Mouse (Mus musculus): ENCODE data around the gene Rhot1. TPM values are rescaled to one million over a fixed set of nuclear protein-coding genes. Genes with fewer than 3 reads are reported as not detected.
A peak's percentile ranks its signal among the peaks of the same experiment; 100 is the strongest.
"Not testable (repeated sequence)": the region's sequence is repeated elsewhere in the genome, so short reads cannot be mapped to it uniquely, and the experiment has no call there.

Rhot1 gene
- polyA plus RNA-seq, 1 experiment from 2014 or later, result 56.5 TPM

DNA sequence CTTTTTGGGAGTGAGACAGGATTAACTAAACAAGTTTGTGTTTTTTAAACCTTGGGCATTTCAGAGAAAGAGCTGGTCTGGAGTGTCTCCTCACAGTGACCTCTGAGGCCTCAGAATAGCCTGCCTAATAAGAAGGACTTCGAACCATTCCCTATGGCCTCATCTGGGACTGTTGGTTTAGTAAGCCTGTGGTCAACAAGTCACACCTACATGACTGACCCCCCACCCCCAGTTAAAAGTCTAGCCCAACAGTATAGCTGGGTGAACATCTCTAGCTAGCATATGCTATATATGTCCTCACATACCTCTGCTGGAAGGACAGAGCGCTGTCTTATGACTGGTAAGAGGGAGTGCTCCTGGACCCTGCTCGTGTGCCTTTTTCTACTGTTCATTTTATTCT lies 9.5 kb upstream of the Rhot1 start:
- H3K27ac ChIP-seq (replicated peaks), result no peak overlapping the region

DNA sequence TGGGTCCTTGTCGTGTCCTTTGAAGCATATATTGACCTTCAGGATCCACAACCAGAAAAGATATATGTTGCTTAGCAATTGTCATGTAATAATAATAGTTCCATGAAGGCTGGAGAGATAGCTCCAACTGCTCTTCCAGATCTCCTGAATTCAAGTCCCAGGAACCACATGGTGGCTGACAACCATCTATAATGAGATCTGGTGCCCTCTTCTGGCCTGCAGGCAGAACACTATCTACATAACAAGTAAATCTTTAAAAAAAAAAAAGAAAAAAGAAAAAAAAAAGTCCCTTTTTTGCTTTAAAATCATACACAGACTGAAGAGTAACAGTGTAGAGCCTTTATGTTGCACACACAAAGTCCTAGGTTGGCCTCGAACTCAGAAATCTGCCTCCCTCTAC lies 9.0 kb upstream of the Rhot1 start:
- Histone ChIP-seq H3K36me3 (peaks cover 2% of the 10 kb centered on the region; the same call in 1 of the 2 replicates), H3K4me3 (replicated peaks) (no peak overlapping the region), H3K27me3 (no peaks in the 10 kb centered on the region), H3K4me1 (no peaks in the 10 kb centered on the region), H3K9ac (no peak overlapping the region), H3K4me2 (replicated peaks) (no peak overlapping the region), H3K9me3 (replicated peaks) (no peaks in the 10 kb centered on the region), H3K27ac (replicated peaks) (no peak overlapping the region)
- ATAC-seq (ENCODE audit: insufficient number of reproducible peaks, low FRiP score, low TSS enrichment, low read depth), result no peak
- 96% methylated on average over 2 of the region's 2 CpGs for WGBS

More for the DNA sequence above, 9.5 kb upstream of the Rhot1 start:
- Histone ChIP-seq H3K36me3 (peaks cover 7% of the 10 kb centered on the region), H3K4me2 (replicated peaks) (no peak overlapping the region), H3K9ac (no peak overlapping the region), H3K27me3 (no peaks in the 10 kb centered on the region), H3K4me1 (no peaks in the 10 kb centered on the region), H3K9me3 (replicated peaks) (no peaks in the 10 kb centered on the region), H3K4me3 (replicated peaks) (no peak overlapping the region)
- 93% methylated on average over 3 of the region's 3 CpGs for WGBS
- no peak for ATAC-seq (ENCODE audit: insufficient number of reproducible peaks, low FRiP score, low TSS enrichment, low read depth)

DNA sequence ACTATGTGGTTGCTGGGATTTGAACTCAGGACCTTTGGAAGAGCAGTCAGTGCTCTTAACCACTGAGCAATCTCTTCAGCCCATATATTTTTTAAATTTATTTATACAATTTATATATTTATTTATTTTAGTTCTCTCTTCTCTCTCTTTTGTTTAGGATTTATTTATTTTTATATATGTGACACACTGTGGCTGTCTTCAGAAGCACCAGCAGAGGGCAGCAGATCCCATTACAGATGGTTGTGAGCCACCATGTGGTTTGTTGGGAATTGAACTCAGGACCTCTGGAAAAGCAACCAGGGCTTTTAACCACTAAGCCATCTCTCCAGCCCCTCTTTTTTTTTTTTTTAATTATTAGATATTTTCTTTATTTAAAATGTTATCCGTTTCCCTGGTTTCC lies 8.5 kb upstream of the Rhot1 start:
- Histone ChIP-seq H3K4me1 (no peaks in the 10 kb centered on the region), H3K4me2 (replicated peaks) (no peak overlapping the region), H3K36me3 (no peaks in the 10 kb centered on the region), H3K27ac (replicated peaks) (no peak overlapping the region), H3K27me3 (no peaks in the 10 kb centered on the region), H3K9me3 (replicated peaks) (no peaks in the 10 kb centered on the region), H3K4me3 (replicated peaks) (no peak overlapping the region), H3K9ac (no peak overlapping the region)
- no peak for ATAC-seq (ENCODE audit: insufficient number of reproducible peaks, low FRiP score, low TSS enrichment, low read depth)
- 70% methylated on average over 1 of the region's 1 CpGs for WGBS

- WGBS, result 66% methylated on average over 6 of the region's 6 CpGs
- no peaks in the 10 kb centered on the region for H3K27me3 ChIP-seq
- no peak overlapping the region for H3K4me2 ChIP-seq (replicated peaks)
- no peak overlapping the region for H3K9ac ChIP-seq
- no peak overlapping the region for H3K27ac ChIP-seq (replicated peaks)
- H3K36me3 ChIP-seq, result no peaks in the 10 kb centered on the region
- H3K9me3 ChIP-seq (replicated peaks), result no peaks in the 10 kb centered on the region
- no peaks in the 10 kb centered on the region for H3K4me1 ChIP-seq
- no peak overlapping the region for H3K4me3 ChIP-seq (replicated peaks)
- ATAC-seq (ENCODE audit: insufficient number of reproducible peaks, low FRiP score, low TSS enrichment, low read depth), result no peak
Measured at GRCm38 (mm10) chr11:80202296-80202695, 6.5 kb upstream of the Rhot1 start.

DNA sequence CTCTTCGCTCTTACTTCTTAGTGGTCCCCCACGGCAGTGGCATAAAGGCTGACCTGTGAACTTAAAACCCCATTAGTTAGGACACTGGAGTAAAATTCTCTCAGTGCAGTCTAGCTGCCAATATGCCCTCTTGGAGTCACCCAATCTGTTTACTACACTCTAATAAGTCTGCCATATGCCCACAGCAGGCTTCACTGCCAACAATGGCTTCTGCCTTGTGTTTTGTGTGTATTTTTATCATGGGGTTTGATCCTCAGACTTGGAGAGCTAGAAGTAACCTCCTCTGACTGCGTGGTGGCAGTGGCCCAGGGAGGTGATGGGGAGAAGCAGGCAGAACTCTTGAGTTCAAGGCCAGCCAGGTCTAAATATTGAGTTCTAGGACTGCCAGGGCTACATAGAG lies 4.8 kb upstream of the Rhot1 start:
- Histone ChIP-seq H3K36me3 (no peaks in the 10 kb centered on the region), H3K27me3 (no peaks in the 10 kb centered on the region), H3K4me2 (replicated peaks) (no peak overlapping the region), H3K9ac (no peak overlapping the region), H3K4me1 (0 out of 2 replicates have a peak, but pooled peaks cover 3% of the 10 kb centered on the region), H3K9me3 (replicated peaks) (no peaks in the 10 kb centered on the region), H3K27ac (replicated peaks) (no peak overlapping the region), H3K4me3 (replicated peaks) (no peak overlapping the region)
- no peak for ATAC-seq (ENCODE audit: insufficient number of reproducible peaks, low FRiP score, low TSS enrichment, low read depth)
- WGBS, result 71% methylated on average over 3 of the region's 3 CpGs

GRCm38 (mm10) chr11:80204941-80205340 lies 3.9 kb upstream of the Rhot1 start:
- Histone ChIP-seq H3K4me2 (replicated peaks) (no peak overlapping the region), H3K9me3 (replicated peaks) (no peaks in the 10 kb centered on the region), H3K27ac (replicated peaks) (no peak overlapping the region), H3K27me3 (no peaks in the 10 kb centered on the region), H3K4me3 (replicated peaks) (no peak overlapping the region), H3K9ac (no peak overlapping the region), H3K4me1 (0 out of 2 replicates have a peak, but pooled peaks cover 4% of the 10 kb centered on the region), H3K36me3 (no peaks in the 10 kb centered on the region)
- no peak for ATAC-seq (ENCODE audit: insufficient number of reproducible peaks, low FRiP score, low TSS enrichment, low read depth)
- 56% methylated on average over 5 of the region's 5 CpGs for WGBS

GRCm38 (mm10) chr11:80208465-80208859 lies 357 bp upstream of the Rhot1 start:
- 35% methylated on average over 7 of the region's 7 CpGs for WGBS
- H3K4me3 ChIP-seq (replicated peaks), result peak overlapping the region; percentile 74
- H3K9me3 ChIP-seq (replicated peaks), result no peaks in the 10 kb centered on the region
- no peak overlapping the region for H3K27ac ChIP-seq (replicated peaks)
- no peaks in the 10 kb centered on the region for H3K27me3 ChIP-seq
- ATAC-seq (ENCODE audit: insufficient number of reproducible peaks, low FRiP score, low TSS enrichment, low read depth), result no peak
- H3K9ac ChIP-seq, result peak overlapping the region; percentile 73; the same call in 1 of the 2 replicates
- peaks cover 17% of the 10 kb centered on the region for H3K4me1 ChIP-seq
- no peak overlapping the region for H3K4me2 ChIP-seq (replicated peaks)
- H3K36me3 ChIP-seq, result no peaks in the 10 kb centered on the region

DNA sequence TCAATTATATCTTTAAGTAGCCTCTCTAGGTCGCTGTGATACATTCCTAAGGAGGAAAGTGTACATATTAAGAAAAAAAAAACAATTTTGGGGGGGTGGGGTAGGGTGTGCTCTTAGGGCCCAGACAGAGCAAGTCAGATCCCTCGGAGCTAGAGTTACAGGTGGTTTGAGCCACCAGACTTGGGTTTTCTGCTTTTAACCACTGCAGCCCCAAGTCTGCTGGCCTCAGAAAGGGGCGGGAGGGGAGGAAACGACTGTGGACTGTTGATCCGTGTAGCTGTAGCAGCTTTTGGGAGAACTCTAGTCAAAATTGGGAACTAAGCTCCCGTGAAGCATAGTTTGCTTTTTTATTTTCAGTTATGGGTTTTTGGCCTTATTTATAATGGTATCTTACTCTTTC lies 1.5 kb downstream of the Rhot1 start:
- Histone ChIP-seq H3K4me2 (replicated peaks) (peak overlapping the region; percentile 51), H3K4me3 (replicated peaks) (peak overlapping the region; percentile 74), H3K27me3 (no peaks in the 10 kb centered on the region), H3K9me3 (replicated peaks) (no peaks in the 10 kb centered on the region), H3K27ac (replicated peaks) (no peak overlapping the region), H3K4me1 (peaks cover 17% of the 10 kb centered on the region), H3K36me3 (no peaks in the 10 kb centered on the region; the same call in 1 of the 2 replicates), H3K9ac (no peak overlapping the region)
- 32% methylated on average over 6 of the region's 6 CpGs for WGBS
- ATAC-seq (ENCODE audit: insufficient number of reproducible peaks, low FRiP score, low TSS enrichment, low read depth), result no peak

- no peaks in the 10 kb centered on the region for H3K9me3 ChIP-seq (replicated peaks)
- H3K27ac ChIP-seq (replicated peaks), result no peak overlapping the region
- no peak overlapping the region for H3K9ac ChIP-seq
- H3K27me3 ChIP-seq, result no peaks in the 10 kb centered on the region
- ATAC-seq (ENCODE audit: insufficient number of reproducible peaks, low FRiP score, low TSS enrichment, low read depth), result no peak
- no peak overlapping the region for H3K4me3 ChIP-seq (replicated peaks)
- no peak overlapping the region for H3K4me2 ChIP-seq (replicated peaks)
- H3K4me1 ChIP-seq, result peaks cover 17% of the 10 kb centered on the region
- 92% methylated on average over 2 of the region's 2 CpGs for WGBS
- H3K36me3 ChIP-seq, result no peaks in the 10 kb centered on the region; the same call in 1 of the 2 replicates
Measured at GRCm38 (mm10) chr11:80212282-80212681, 3.5 kb downstream of the Rhot1 start.

GRCm38 (mm10) chr11:80215291-80215690 lies 6.5 kb downstream of the Rhot1 start:
- no peaks in the 10 kb centered on the region for H3K27me3 ChIP-seq
- peaks cover 8% of the 10 kb centered on the region; the same call in 1 of the 2 replicates for H3K36me3 ChIP-seq
- no peaks in the 10 kb centered on the region for H3K9me3 ChIP-seq (replicated peaks)
- H3K4me2 ChIP-seq (replicated peaks), result no peak overlapping the region
- no peak for ATAC-seq (ENCODE audit: insufficient number of reproducible peaks, low FRiP score, low TSS enrichment, low read depth)
- no peak overlapping the region for H3K27ac ChIP-seq (replicated peaks)
- H3K9ac ChIP-seq, result no peak overlapping the region
- WGBS, result 92% methylated on average over 3 of the region's 3 CpGs
- H3K4me1 ChIP-seq, result peaks cover 14% of the 10 kb centered on the region
- no peak overlapping the region for H3K4me3 ChIP-seq (replicated peaks)

DNA sequence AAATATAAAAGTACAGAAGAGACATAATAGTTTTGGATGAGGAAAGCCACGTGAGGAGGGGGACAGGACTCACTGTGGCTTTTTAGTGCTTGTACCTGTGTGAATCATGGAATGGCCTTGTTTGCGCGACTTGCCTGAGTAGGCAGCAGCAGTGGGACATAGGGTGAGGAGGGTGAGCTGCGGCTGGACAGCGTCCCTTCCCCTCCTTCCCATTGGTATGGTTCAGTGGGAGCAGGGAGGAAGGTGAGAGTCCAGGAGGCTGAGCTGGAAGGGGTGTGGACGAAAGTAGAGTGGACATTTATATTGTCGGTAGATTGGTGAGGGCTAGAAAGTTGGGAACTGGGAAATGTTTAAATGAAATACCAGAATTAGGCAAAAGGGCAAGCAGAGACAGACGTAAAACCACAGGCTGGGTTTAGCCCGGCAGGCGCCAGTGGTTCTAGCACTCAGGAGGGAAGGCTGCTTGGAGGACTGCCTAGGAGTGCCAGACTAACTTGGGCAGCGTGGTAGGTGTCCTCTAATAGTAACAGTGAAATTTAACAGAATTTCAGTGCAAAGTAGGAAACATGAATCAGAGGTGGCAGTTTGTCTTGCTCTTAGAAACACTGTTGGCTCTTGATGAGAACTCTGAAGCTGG lies 10.0 kb downstream of the Rhot1 start:
- WGBS, result 73% methylated on average over 11 of the region's 11 CpGs
- Histone ChIP-seq H3K4me3 (replicated peaks) (no peak overlapping the region), H3K27ac (replicated peaks) (no peak overlapping the region), H3K9me3 (replicated peaks) (no peaks in the 10 kb centered on the region), H3K4me2 (replicated peaks) (no peak overlapping the region), H3K9ac (no peak overlapping the region), H3K4me1 (0 out of 2 replicates have a peak, but pooled peaks cover 4% of the 10 kb centered on the region), H3K27me3 (no peaks in the 10 kb centered on the region), H3K36me3 (peaks cover 30% of the 10 kb centered on the region)
- ATAC-seq (ENCODE audit: insufficient number of reproducible peaks, low FRiP score, low TSS enrichment, low read depth), result no peak

DNA sequence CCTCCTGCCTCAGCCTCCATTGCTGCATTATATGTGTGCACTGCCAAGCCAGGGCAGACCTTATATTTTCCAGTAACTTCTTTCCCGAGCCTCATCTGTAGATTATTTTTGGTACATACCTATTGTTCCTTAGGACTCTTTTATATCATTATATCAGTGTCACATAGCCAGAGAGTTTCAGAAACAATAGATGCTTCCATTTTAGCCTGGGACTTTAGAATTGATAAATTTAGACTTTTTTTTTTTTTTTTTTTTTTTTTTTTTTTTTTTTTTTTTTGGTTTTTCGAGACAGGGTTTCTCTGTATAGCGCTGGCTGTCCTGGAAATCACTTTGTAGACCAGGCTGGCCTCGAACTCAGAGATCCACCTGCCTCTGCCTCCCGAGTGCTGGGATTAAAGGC lies 21.2 kb downstream of the Rhot1 start:
- H3K9me3 ChIP-seq (replicated peaks); H3K27me3 ChIP-seq; H3K4me3 ChIP-seq (replicated peaks); H3K9ac ChIP-seq; H3K27ac ChIP-seq (replicated peaks); H3K4me2 ChIP-seq (replicated peaks); ATAC-seq (ENCODE audit: insufficient number of reproducible peaks, low FRiP score, low TSS enrichment, low read depth); H3K4me1 ChIP-seq: not testable (repeated sequence)
- H3K36me3 ChIP-seq, result peaks cover 59% of the 10 kb centered on the region
- 84% methylated on average over 5 of the region's 5 CpGs for WGBS

Data from embryonic facial prominence, embryonic 15.5 days (tissue).